Mouse (Mus musculus): Measurements from ENCODE around the gene Creb3l4. TPM values are rescaled to one million over a fixed set of nuclear protein-coding genes. Genes with fewer than 3 reads are reported as not detected.
"Not testable (repeated sequence)": the region's sequence is repeated elsewhere in the genome, so short reads cannot be mapped to it uniquely, and the experiment has no call there.

Gene Creb3l4
- under 1 TPM in 2 of 4 experiments, not detected in 2; 0.23 to 0.45 TPM for total RNA-seq (2022)

- DNase-seq (ENCODE audit: low spot score in 2 of 2), result no peak
Observed at GRCm38 (mm10) chr3:90242984-90243775, at the start of gene Creb3l4. TSS of gene Creb3l4 (minus strand) at chr3:90243512.

- peak; percentile 99 to 100 for DNase-seq (ENCODE audit: low spot score in 2 of 2)
Observed at GRCm38 (mm10) chr3:90292345-90293275, 49.3 kb upstream of the Creb3l4 start, which contains the start of gene Gatad2b. TSS of gene Gatad2b (plus strand) at chr3:90293178.

- no peak for DNase-seq (ENCODE audit: low spot score in 2 of 2)
Observed at GRCm38 (mm10) chr3:90291982-90292344, 48.7 kb upstream of the Creb3l4 start.

DNA sequence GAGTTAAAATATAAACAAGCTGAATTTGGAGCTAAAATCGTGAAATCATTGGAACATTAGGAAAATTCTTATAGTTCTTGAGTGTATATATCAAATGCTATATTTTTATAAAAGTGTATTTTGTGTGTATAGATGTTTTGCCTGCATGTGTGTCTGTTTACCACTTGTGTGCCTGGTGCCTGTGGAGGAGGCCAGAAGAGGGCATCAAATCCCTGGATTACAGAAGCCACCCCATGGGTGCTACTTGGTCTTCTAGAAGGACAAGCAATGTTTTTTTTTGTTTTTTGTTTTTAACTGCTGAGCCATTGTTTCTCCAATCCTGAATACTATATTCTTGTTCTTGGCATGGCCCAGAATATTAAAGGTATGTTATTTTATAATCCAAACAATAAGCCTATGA is 47.3 kb upstream of the Creb3l4 start:
- DNase-seq (ENCODE audit: low spot score in 2 of 2), result no peak

GRCm38 (mm10) chr3:90289403-90289802 is 46.1 kb upstream of the Creb3l4 start:
- not testable (repeated sequence) for DNase-seq (ENCODE audit: low spot score in 2 of 2)

GRCm38 (mm10) chr3:90284150-90284549 is 40.8 kb upstream of the Creb3l4 start:
- no peak for DNase-seq (ENCODE audit: low spot score in 2 of 2)

GRCm38 (mm10) chr3:90280708-90281107 is 37.4 kb upstream of the Creb3l4 start:
- no peak for DNase-seq (ENCODE audit: low spot score in 2 of 2)

DNA sequence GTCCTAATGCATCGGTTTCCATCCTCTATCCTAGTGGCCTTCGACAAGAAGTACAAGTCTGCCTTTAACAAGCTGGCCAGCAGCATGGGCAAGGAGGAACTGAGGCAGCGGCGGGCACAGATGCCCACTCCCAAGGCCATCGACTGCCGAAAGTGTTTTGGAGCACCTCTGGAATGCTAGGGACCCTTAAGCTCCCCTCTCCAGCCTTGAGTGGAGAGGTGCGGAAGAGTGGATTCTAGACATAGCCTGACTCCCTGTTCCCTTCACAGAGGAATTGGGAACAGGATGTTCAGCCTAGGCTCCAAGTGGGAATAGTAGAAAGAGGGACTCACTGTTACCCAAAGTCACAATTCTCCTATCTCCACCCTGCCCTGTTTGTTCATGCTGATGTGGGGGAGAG is 36.4 kb upstream of the Creb3l4 start:
- DNase-seq (ENCODE audit: low spot score in 2 of 2), result no peak

DNA sequence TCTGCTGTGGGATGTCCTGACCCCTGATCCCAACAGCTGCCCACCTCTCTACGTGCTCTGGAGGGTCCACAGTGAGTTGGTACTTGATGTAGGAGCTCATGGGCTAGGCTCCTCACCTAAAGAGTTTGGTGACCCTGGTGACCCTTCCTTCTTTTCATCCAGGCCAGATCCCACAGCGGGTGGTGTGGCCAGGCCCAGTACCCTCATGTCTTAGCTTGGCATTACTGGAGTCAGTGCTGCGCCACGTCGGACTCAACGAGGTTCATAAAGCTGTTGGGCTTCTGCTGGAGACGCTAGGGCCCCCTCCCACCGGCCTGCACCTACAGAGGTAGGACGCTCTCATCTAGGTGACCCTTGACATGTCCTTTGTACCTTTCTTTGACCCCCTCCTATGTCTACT is 35.9 kb upstream of the Creb3l4 start:
- no peak for DNase-seq (ENCODE audit: low spot score in 2 of 2)

GRCm38 (mm10) chr3:90278211-90278610 is 34.9 kb upstream of the Creb3l4 start:
- DNase-seq (ENCODE audit: low spot score in 2 of 2), result no peak

- no peak for DNase-seq (ENCODE audit: low spot score in 2 of 2)
Observed at GRCm38 (mm10) chr3:90277793-90278192, 34.5 kb upstream of the Creb3l4 start.

DNA sequence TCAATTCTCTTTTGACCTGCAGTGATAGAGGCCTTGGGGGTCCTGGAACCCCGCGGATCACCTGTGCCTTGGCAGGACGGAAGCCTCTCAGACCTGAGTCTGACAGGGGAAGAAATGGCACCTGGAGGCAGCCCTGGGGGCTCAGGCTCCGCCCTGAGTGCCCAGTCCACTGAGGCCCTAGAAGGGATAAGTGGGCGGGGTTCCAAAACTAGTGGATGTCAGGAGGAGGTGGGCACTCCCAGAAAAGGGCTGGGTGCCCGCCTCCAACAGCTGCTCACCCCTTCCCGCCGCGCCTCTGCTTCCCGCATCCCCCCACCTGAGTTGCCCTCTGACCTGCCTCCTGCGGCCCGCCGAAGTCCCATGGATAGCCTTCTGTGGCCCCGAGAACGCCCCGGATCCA is 33.5 kb upstream of the Creb3l4 start:
- DNase-seq (ENCODE audit: low spot score in 2 of 2), result no peak

- DNase-seq (ENCODE audit: low spot score in 2 of 2), result no peak
Observed at GRCm38 (mm10) chr3:90275286-90275685, 32.0 kb upstream of the Creb3l4 start.

GRCm38 (mm10) chr3:90273855-90274254 is 30.5 kb upstream of the Creb3l4 start:
- no peak for DNase-seq (ENCODE audit: low spot score in 2 of 2)

DNA sequence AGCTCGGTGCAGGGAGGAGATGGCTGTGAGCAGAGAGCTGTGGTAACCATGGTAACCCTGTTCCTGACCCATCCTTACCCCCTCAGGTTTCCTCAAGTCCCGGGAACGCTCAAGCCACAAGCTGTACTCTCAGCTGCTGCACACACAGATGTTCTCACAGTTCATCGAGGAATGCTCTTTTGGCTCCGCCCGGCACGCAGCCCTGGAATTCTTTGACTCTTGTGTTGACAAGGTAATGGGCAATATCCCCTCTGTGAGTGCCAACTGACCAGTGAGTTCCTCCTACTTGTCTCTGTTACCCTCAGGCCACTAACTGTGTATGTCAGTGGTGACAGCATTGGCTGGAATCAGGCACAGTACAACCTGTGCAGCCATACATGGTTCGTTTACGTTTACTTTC is 28.9 kb upstream of the Creb3l4 start:
- no peak for DNase-seq (ENCODE audit: low spot score in 2 of 2)

DNA sequence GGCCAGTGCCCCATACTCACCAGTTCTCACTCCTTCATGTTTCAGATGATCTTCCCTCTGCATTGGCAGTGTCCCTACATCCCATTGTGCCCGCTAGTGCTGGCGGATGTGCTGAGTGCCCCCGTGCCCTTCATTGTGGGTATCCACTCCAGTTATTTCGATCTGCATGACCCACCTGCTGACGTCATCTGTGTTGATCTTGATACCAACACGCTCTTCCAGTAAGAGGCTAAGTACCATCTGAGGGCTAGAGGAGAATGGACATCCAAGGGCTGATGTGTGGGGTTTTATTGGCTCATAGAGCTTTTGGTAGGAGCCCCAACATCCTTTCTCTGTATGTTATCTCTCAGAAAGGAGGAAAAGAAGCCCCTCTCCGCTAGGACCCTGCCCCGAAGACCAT is 27.5 kb upstream of the Creb3l4 start:
- no peak for DNase-seq (ENCODE audit: low spot score in 2 of 2)

- no peak for DNase-seq (ENCODE audit: low spot score in 2 of 2)
Observed at GRCm38 (mm10) chr3:90268971-90269370, 25.7 kb upstream of the Creb3l4 start.

DNA sequence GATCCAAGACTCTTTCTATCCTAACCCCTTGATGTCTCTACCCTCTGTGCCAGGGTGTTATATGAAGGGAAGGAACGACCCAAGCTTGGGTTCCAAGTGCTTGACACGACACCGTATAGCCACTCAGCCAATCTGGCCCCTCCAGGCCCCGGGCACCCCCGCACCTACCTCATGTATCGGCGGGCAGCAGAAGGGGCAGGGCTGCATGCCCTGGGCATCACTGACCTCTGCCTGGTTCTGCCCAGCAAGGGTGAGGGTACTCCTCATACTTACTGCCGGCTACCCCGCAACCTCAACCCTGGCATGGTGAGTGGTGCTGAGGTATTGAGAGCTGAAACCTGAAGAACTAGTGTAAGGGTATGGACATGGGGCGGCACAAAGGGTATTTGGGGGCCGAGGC is 24.9 kb upstream of the Creb3l4 start:
- no peak for DNase-seq (ENCODE audit: low spot score in 2 of 2)

- no peak for DNase-seq (ENCODE audit: low spot score in 2 of 2)
Observed at GRCm38 (mm10) chr3:90266901-90267775, 23.8 kb upstream of the Creb3l4 start.

DNA sequence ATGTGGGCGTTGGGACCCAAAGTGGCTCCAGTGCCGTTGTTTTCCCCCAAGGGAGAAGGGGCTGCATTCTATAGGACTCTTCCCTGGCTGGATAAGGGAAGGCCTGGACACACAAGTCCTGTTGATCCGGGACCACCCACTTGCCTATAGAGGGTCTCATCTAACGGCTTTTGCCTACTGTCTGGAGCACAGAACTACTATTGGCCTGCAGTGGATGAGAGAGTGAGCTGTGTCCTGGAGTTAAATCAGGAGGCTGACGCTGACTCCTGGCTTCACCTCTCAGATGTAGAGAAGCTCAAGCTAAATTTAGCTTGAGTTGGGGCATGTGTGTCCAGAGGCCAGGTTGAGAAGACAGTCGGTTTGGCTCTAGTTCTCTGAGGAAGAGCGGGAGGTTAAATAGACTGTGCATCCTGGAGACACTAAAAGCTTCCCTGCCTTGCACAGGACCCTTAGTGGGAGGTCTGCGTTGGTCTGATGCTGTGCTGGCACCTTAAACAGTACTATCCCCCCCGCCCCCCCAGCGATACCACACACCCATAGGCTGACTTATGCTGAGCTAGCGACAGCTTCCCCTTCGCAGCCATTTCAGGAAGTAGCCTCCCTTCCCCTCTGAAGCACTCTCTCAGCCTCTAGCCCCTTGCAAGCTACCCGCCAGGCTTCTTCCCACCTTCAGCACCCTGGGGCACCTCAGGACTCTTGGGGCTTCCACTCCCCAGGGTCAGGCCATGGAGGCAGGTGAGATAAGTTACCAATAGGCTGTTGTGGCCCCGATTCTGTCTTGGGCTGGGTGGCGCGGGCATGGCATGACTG is 22.8 kb upstream of the Creb3l4 start:
- DNase-seq (ENCODE audit: low spot score in 2 of 2), result no peak
